Mouse (Mus musculus) lung, embryonic 16.5 days (tissue): Measurements from ENCODE around the gene Gm340. TPM values are rescaled to one million over a fixed set of nuclear protein-coding genes. Genes with fewer than 3 reads are reported as not detected.

Experiments used
- ATAC-seq: fragments of 200-750 bp; cut with Nextera tagmentation; 2 replicates; pipeline ENCODE4 v1.8.0; 2017; ENCODE audit warnings: low read depth, mild to moderate bottlenecking, moderate library complexity
- H3K27ac ChIP-seq: fragments of 300-500 bp; sonication (generic); 2 replicates; pipeline ENCODE4 v1.5.1; 2014; ENCODE audit warnings: mild to moderate bottlenecking, control low read depth, low read length
- H3K27me3 ChIP-seq: fragments of 300-500 bp; sonication (generic); 2 replicates; pipeline ENCODE4 v1.6.1; 2014; ENCODE audit warnings: low read depth, low read length, mixed read lengths; ENCODE audit not compliant: control insufficient read depth, insufficient read depth
- H3K36me3 ChIP-seq: fragments of 300-500 bp; sonication (generic); 2 replicates; pipeline ENCODE4 v1.6.1; 2014; ENCODE audit warnings: low read length; ENCODE audit not compliant: control insufficient read depth, insufficient read depth
- H3K4me1 ChIP-seq: fragments of 300-500 bp; sonication (generic); replicated peaks from 2 replicates; pipeline ENCODE4 v1.6.1; 2014; ENCODE audit warnings: low read length, mixed read lengths; ENCODE audit not compliant: control insufficient read depth, insufficient read depth
- H3K4me2 ChIP-seq: fragments of 300-500 bp; sonication (generic); 2 replicates; pipeline ENCODE4 v1.6.1; 2014; ENCODE audit warnings: low read depth, low read length, control low read depth
- H3K4me3 ChIP-seq: fragments of 300-500 bp; sonication (generic); 2 replicates; pipeline ENCODE4 v1.5.1; 2014; ENCODE audit warnings: mild to moderate bottlenecking, low read length, control low read depth
- H3K9ac ChIP-seq: fragments of 300-500 bp; sonication (generic); 2 replicates; pipeline ENCODE4 v1.6.1; 2014; ENCODE audit warnings: low read length, control low read depth
- H3K9me3 ChIP-seq: fragments of 300-500 bp; sonication (generic); 2 replicates; pipeline ENCODE4 v1.6.1; 2016; ENCODE audit warnings: low read length; ENCODE audit not compliant: control insufficient read depth
- WGBS: fragments of 180-500 bp; shearing (Covaris S2); extraction: QIAGEN DNeasy Blood & Tissue Kit; methylation state at CpG from one replicate; pipeline ENCODE4 v1.1.7; 2014; 5-methylcytosine and 5-hydroxymethylcytosine counted together
- polyA plus RNA-seq: library from polyadenylated mRNA; unstranded; fragments of >200 nt; fragmentation: Nextera tagmentation; extraction: Ambion mirVana; gene quantifications from 2 replicates; pipeline ENCODE4 v1.2.1, GENCODE M21; 2015

Gene Gm340
- 1.9 and 2.1 TPM in 2 replicates for polyA plus RNA-seq

DNA sequence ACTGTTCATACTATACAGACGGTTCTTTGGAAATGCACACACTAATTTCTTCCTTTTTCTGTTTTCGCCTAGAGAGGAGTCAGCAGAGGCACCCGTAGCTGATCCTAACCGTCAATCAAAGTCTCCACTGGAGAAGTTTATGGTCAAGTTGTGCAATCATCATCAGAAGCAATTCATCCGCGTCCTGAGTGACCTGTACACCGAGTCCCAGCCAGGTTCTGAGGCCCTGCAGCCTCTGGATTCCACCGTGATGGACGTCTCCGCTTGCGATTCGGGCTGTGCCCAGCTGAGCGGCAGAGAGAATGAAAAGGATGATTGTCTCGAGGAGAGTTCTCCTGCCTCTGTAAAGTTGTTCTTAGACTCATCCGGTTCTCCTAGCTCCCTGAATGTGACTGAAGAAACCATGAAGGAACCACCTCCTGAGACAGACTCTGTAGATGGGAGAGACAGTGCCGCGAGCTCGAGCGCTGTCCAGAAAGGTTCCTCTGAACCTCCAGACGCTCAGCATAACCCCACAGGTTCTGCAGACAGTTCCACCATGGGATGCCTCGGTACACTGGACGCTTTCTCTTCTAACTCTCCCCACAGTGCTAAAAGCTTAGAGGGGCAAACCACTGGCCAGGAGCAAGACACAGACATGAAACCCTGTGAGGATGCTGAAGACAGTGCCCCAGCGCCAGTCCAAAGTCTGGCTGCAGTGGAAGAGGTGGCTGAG lies at the start of gene Gm340:
Gm340 (plus strand) TSS at position 665 of the 715 bp plus-strand sequence.
- Histone ChIP-seq H3K4me1 (no peaks in the 10 kb centered on the region), H3K9ac (no peak within 1 kb of the TSS), H3K27ac (no peak within 1 kb of the TSS), H3K36me3 (peaks cover 18% of the 10 kb centered on the region), H3K4me3 (no peak within 1 kb of the TSS), H3K27me3 (no peaks in the 10 kb centered on the region), H3K4me2 (no peak within 1 kb of the TSS), H3K9me3 (no peaks in the 10 kb centered on the region)
- WGBS = 92% methylated on average over 23 of the region's 23 CpGs
- no peak for ATAC-seq

- Histone ChIP-seq H3K4me3 (no peak overlapping the region), H3K4me2 (no peak overlapping the region), H3K4me1 (no peaks in the 10 kb centered on the region), H3K27me3 (no peaks in the 10 kb centered on the region), H3K9me3 (no peaks in the 10 kb centered on the region), H3K9ac (no peak overlapping the region), H3K36me3 (no peaks in the 10 kb centered on the region), H3K27ac (no peak overlapping the region)
- ATAC-seq = no peak
- 95% methylated on average over 3 of the region's 3 CpGs for WGBS
These were observed 48.1 kb upstream of the Gm340 start for GRCm38 (mm10) chr19:41534021-41534420.

DNA sequence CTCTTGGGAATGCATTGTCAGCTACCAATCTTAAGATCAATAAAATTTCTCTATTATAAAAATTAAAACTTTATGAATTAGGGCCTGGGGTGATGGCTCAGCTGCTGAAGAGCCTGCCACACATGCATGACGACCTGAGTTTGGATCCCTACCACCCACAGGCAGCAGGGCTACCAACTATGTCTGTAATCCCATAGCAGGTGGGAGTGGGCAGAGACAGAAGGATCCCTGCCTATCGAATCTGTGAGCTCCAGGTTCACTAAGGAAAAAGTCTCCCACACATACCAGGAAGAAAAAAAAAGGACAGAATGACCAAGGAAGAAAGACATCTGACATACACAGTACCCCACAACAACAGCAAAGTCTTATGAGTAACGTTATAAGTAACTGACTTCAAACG lies 25.2 kb upstream of the Gm340 start:
- Histone ChIP-seq H3K27ac (no peak overlapping the region), H3K9me3 (no peaks in the 10 kb centered on the region), H3K4me3 (no peak overlapping the region), H3K27me3 (no peaks in the 10 kb centered on the region), H3K9ac (no peak overlapping the region), H3K4me2 (no peak overlapping the region), H3K4me1 (no peaks in the 10 kb centered on the region), H3K36me3 (peaks cover 14% of the 10 kb centered on the region)
- WGBS = 69% methylated on average over 4 of the region's 4 CpGs
- ATAC-seq = no peak

DNA sequence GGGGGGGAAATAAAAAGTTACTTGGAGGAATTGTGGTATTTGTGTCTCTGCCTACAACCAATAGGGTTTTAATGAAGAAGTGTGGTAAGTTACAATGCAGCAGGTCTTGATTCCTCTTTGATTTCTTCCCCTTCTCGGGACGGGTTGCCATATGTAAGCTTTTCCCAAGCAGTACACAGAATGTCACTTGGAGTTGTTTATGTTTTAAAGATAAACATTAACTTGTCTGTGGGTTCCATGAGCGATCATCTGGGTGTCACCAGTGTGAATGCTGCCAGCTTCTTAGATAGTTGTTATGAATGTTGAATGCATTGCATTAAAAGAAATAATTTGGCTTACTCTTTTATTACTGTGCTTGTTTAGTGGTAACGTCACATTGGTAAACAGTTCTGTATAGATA lies 24.7 kb upstream of the Gm340 start:
- ATAC-seq = peak; percentile 72
- H3K9ac ChIP-seq = no peak overlapping the region
- H3K9me3 ChIP-seq = no peaks in the 10 kb centered on the region
- H3K4me2 ChIP-seq = no peak overlapping the region
- no peaks in the 10 kb centered on the region for H3K27me3 ChIP-seq
- peaks cover 14% of the 10 kb centered on the region for H3K36me3 ChIP-seq
- H3K4me3 ChIP-seq = no peak overlapping the region
- whole genome bisulfite sequencing = 46% methylated on average over 4 of the region's 4 CpGs
- no peak overlapping the region for H3K27ac ChIP-seq
- H3K4me1 ChIP-seq = no peaks in the 10 kb centered on the region

- Histone ChIP-seq H3K4me3 (no peak overlapping the region), H3K9me3 (no peaks in the 10 kb centered on the region), H3K4me2 (no peak overlapping the region), H3K4me1 (0 out of 2 replicates have a peak, but pooled peaks cover 3% of the 10 kb centered on the region), H3K9ac (no peak overlapping the region), H3K27me3 (no peaks in the 10 kb centered on the region), H3K27ac (no peak overlapping the region), H3K36me3 (peaks cover 14% of the 10 kb centered on the region)
- WGBS = 87% methylated on average over 9 of the region's 9 CpGs
- ATAC-seq = no peak
These were observed 23.2 kb upstream of the Gm340 start for GRCm38 (mm10) chr19:41558891-41559486.

DNA sequence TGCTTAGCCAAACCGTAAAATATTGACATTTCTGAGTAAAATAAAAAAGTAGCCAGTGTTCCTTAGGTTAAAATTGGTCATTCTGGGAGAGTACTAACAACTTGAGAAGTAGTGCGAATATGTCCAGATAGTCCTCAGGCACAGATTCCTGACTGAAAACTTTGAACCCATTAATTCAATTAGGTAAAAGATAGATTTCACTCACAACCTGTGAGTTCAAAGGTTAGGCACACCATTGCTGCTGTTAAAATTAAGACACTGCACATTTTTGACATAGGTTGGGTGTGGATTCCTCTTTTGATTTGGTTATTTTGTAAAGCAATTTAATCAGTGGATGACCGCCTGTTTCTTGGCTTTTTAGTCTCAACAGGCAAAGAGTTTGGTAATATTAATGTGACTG lies 21.3 kb upstream of the Gm340 start:
- H3K9ac ChIP-seq = no peak overlapping the region
- H3K4me3 ChIP-seq = no peak overlapping the region
- H3K27me3 ChIP-seq = no peaks in the 10 kb centered on the region
- WGBS = 82% methylated on average over 3 of the region's 3 CpGs
- H3K4me2 ChIP-seq = no peak overlapping the region
- peaks cover 10% of the 10 kb centered on the region for H3K36me3 ChIP-seq
- 0 out of 2 replicates have a peak, but pooled peaks cover 3% of the 10 kb centered on the region for H3K4me1 ChIP-seq
- ATAC-seq = no peak
- H3K9me3 ChIP-seq = no peaks in the 10 kb centered on the region
- no peak overlapping the region for H3K27ac ChIP-seq

DNA sequence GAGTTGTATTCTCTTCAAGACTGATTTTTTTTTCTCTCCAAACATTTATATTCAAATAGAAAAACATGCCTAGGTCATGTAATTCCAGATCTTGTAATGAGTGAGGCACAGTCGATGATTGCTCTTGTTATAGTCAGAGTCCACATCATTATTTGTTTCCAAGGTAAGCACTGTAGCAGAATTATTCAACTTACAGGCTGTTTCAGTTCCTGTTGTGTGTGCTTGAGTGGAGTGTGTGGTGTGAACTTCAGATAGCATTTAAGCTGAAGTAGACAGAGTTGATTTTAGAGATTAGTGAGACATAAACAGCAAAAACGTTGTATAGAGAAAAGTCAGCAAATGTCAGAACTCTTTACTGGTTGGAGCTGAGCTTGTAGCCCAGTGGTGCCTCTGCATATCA lies 13.4 kb upstream of the Gm340 start:
- no peak for ATAC-seq
- Histone ChIP-seq H3K4me3 (no peak overlapping the region), H3K27me3 (no peaks in the 10 kb centered on the region), H3K4me1 (no peaks in the 10 kb centered on the region), H3K4me2 (no peak overlapping the region), H3K9me3 (no peaks in the 10 kb centered on the region), H3K36me3 (no peaks in the 10 kb centered on the region), H3K27ac (no peak overlapping the region), H3K9ac (no peak overlapping the region)
- 35% methylated on average over 2 of the region's 2 CpGs for WGBS

DNA sequence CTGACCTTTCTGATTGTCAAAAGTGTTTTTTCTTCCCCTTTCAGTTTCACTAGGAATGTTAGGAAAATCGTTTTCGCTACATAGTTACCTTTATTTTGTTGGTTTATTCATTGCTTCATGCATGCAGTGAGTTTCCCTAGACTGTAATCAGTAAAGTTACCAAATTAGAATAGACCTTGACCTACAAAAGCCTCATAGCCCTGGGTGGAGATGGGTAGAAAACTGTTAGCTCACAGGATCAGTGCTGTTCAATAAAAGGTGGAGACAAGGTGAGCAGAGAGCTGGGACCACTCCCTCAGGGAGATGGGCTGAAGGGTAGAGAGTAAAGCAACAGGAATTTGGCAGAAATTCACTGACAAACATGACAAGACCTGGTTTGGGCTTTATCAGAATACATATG lies 8.5 kb upstream of the Gm340 start:
- Histone ChIP-seq H3K27me3 (no peaks in the 10 kb centered on the region), H3K4me3 (no peak overlapping the region), H3K9ac (no peak overlapping the region), H3K36me3 (no peaks in the 10 kb centered on the region), H3K4me2 (no peak overlapping the region), H3K27ac (no peak overlapping the region), H3K9me3 (no peaks in the 10 kb centered on the region), H3K4me1 (no peaks in the 10 kb centered on the region)
- no peak for ATAC-seq
- 87% methylated on average over 2 of the region's 2 CpGs for WGBS

- no peaks in the 10 kb centered on the region for H3K27me3 ChIP-seq
- no peaks in the 10 kb centered on the region for H3K9me3 ChIP-seq
- H3K4me2 ChIP-seq = no peak overlapping the region
- peaks cover 2% of the 10 kb centered on the region for H3K36me3 ChIP-seq
- ATAC-seq = no peak
- no peak overlapping the region for H3K4me3 ChIP-seq
- no peaks in the 10 kb centered on the region for H3K4me1 ChIP-seq
- H3K9ac ChIP-seq = no peak overlapping the region
- H3K27ac ChIP-seq = no peak overlapping the region
These were observed 4.6 kb upstream of the Gm340 start for GRCm38 (mm10) chr19:41577576-41577975.
